Mouse (Mus musculus): ENCODE measurements at regions not wholly inside any gene's neighbourhood (a gene's known extent, or its start where the extent isn't known, plus 50 kb on each side); places are given as distances from the start of the nearest gene placed in this dataset.
"Not testable (repeated sequence)": the region's sequence is repeated elsewhere in the genome, so short reads cannot be mapped to it uniquely, and the experiment has no call there.

GRCm38 (mm10) chr2:11067384-11067783, 104.5 kb upstream of the Prkcq start:
- TF ChIP-seq CTCF (IDR thresholded peaks at IDR 0.05; ENCODE audit: low read depth), result no peak
- Histone ChIP-seq H3K9me3 (replicated peaks; ENCODE audit: low read length) (no peaks in the 10 kb centered on the region), H3K27me3 (ENCODE audit: insufficient read depth, low read length) (no peaks in the 10 kb centered on the region), H3K27ac (no peak overlapping the region), H3K4me1 (replicated peaks; ENCODE audit: insufficient read depth, low read length) (no peaks in the 10 kb centered on the region), H3K4me2 (ENCODE audit: low read length) (no peak overlapping the region), H3K9ac (ENCODE audit: low read depth, low read length) (no peak overlapping the region), H3K4me3 (replicated peaks; ENCODE audit: low read depth, low read length) (no peak overlapping the region), H3K36me3 (ENCODE audit: insufficient read depth, low read length) (no peaks in the 10 kb centered on the region)
- DNase-seq (ENCODE audit: low spot score) (no peak), ATAC-seq (replicated peaks; ENCODE audit: low FRiP score, low read depth) (no peak)
- 82% methylated on average over 4 of the region's 4 CpGs for WGBS

- 88% methylated on average over 3 of the region's 3 CpGs for WGBS
- H3K4me3 ChIP-seq (replicated peaks; ENCODE audit: low read depth, low read length), result no peak overlapping the region
- no peak overlapping the region for H3K27ac ChIP-seq
- H3K4me2 ChIP-seq (ENCODE audit: low read length), result no peak overlapping the region
- no peaks in the 10 kb centered on the region for H3K4me1 ChIP-seq (replicated peaks; ENCODE audit: insufficient read depth, low read length)
- H3K9me3 ChIP-seq (replicated peaks; ENCODE audit: low read length), result no peaks in the 10 kb centered on the region
- TF ChIP-seq CTCF (IDR thresholded peaks at IDR 0.05; ENCODE audit: low read depth), result no peak
- ATAC-seq (replicated peaks; ENCODE audit: low FRiP score, low read depth) (no peak), DNase-seq (ENCODE audit: low spot score) (no peak)
- H3K27me3 ChIP-seq (ENCODE audit: insufficient read depth, low read length), result no peaks in the 10 kb centered on the region
- no peak overlapping the region for H3K9ac ChIP-seq (ENCODE audit: low read depth, low read length)
- H3K36me3 ChIP-seq (ENCODE audit: insufficient read depth, low read length), result no peaks in the 10 kb centered on the region
These were observed 88.4 kb upstream of the Prkcq start for GRCm38 (mm10) chr2:11083536-11083935.

GRCm38 (mm10) chr2:11086996-11087395, 84.9 kb upstream of the Prkcq start:
- no peaks in the 10 kb centered on the region for H3K36me3 ChIP-seq (ENCODE audit: insufficient read depth, low read length)

GRCm38 (mm10) chr2:11099834-11100622, 71.9 kb upstream of the Prkcq start:
- not testable (repeated sequence) for H3K9me3 ChIP-seq (replicated peaks; ENCODE audit: low read length); H3K27me3 ChIP-seq (ENCODE audit: insufficient read depth, low read length); H3K4me1 ChIP-seq (replicated peaks; ENCODE audit: insufficient read depth, low read length); H3K27ac ChIP-seq; H3K9ac ChIP-seq (ENCODE audit: low read depth, low read length); ATAC-seq (replicated peaks; ENCODE audit: low FRiP score, low read depth); H3K36me3 ChIP-seq (ENCODE audit: insufficient read depth, low read length)
- Histone ChIP-seq H3K4me2 (ENCODE audit: low read length) (peak overlapping the region; percentile 52), H3K4me3 (replicated peaks; ENCODE audit: low read depth, low read length) (0 out of 2 replicates have a peak overlapping the region, but pooled peaks have one; percentile 16)
- DNase-seq (ENCODE audit: low spot score), result peak; percentile 44
- WGBS, result 45% methylated on average over 34 of the region's 34 CpGs

More at GRCm38 (mm10) chr2:11086996-11087395, 84.9 kb upstream of the Prkcq start:
- H3K4me1 ChIP-seq (replicated peaks; ENCODE audit: insufficient read depth, low read length), result no peaks in the 10 kb centered on the region
- no peaks in the 10 kb centered on the region for H3K9me3 ChIP-seq (replicated peaks; ENCODE audit: low read length)
- ATAC-seq (replicated peaks; ENCODE audit: low FRiP score, low read depth), result no peak
- WGBS, result 32% methylated on average over 1 of the region's 1 CpGs
- peak; percentile 69 for DNase-seq (ENCODE audit: low spot score)
- peak; percentile 84 for TF ChIP-seq CTCF (IDR thresholded peaks at IDR 0.05; ENCODE audit: low read depth)
- H3K27me3 ChIP-seq (ENCODE audit: insufficient read depth, low read length), result no peaks in the 10 kb centered on the region
- H3K9ac ChIP-seq (ENCODE audit: low read depth, low read length), result no peak overlapping the region
- H3K4me2 ChIP-seq (ENCODE audit: low read length), result no peak overlapping the region
- no peak overlapping the region for H3K4me3 ChIP-seq (replicated peaks; ENCODE audit: low read depth, low read length)
- no peak overlapping the region for H3K27ac ChIP-seq

- Histone ChIP-seq H3K9me3 (replicated peaks; ENCODE audit: low read length) (no peaks in the 10 kb centered on the region), H3K27me3 (ENCODE audit: insufficient read depth, low read length) (no peaks in the 10 kb centered on the region), H3K4me3 (replicated peaks; ENCODE audit: low read depth, low read length) (no peak overlapping the region), H3K27ac (no peak overlapping the region), H3K4me1 (replicated peaks; ENCODE audit: insufficient read depth, low read length) (no peaks in the 10 kb centered on the region), H3K36me3 (ENCODE audit: insufficient read depth, low read length) (no peaks in the 10 kb centered on the region), H3K9ac (ENCODE audit: low read depth, low read length) (no peak overlapping the region), H3K4me2 (ENCODE audit: low read length) (no peak overlapping the region)
- peak; percentile 65 for DNase-seq (ENCODE audit: low spot score)
- peak; percentile 40; the same call in 1 of the 2 replicates for ATAC-seq (replicated peaks; ENCODE audit: low FRiP score, low read depth)
- TF ChIP-seq CTCF (IDR thresholded peaks at IDR 0.05; ENCODE audit: low read depth), result peak; percentile 82
- 39% methylated on average over 8 of the region's 8 CpGs for WGBS
These were observed 58.7 kb upstream of the Prkcq start for GRCm38 (mm10) chr2:11113191-11113590.

GRCm38 (mm10) chr2:11118625-11119024, 53.3 kb upstream of the Prkcq start:
- Histone ChIP-seq H3K27me3 (ENCODE audit: insufficient read depth, low read length) (no peaks in the 10 kb centered on the region), H3K9ac (ENCODE audit: low read depth, low read length) (no peak overlapping the region), H3K4me3 (replicated peaks; ENCODE audit: low read depth, low read length) (no peak overlapping the region), H3K27ac (no peak overlapping the region), H3K9me3 (replicated peaks; ENCODE audit: low read length) (no peaks in the 10 kb centered on the region), H3K4me1 (replicated peaks; ENCODE audit: insufficient read depth, low read length) (no peaks in the 10 kb centered on the region), H3K4me2 (ENCODE audit: low read length) (no peak overlapping the region), H3K36me3 (ENCODE audit: insufficient read depth, low read length) (no peaks in the 10 kb centered on the region)
- no peak for DNase-seq (ENCODE audit: low spot score)
- WGBS, result 92% methylated on average over 1 of the region's 1 CpGs
- ATAC-seq (replicated peaks; ENCODE audit: low FRiP score, low read depth), result no peak
- no peak for TF ChIP-seq CTCF (IDR thresholded peaks at IDR 0.05; ENCODE audit: low read depth)
